Mouse (Mus musculus): ENCODE measurements at regions not wholly inside any gene's neighbourhood (a gene's known extent, or its start where the extent isn't known, plus 50 kb on each side); places are given as distances from the start of the nearest gene placed in this dataset.

- Histone ChIP-seq H3K9me3 (no peaks in the 10 kb centered on the region), H3K36me3 (no peaks in the 10 kb centered on the region), H3K27me3 (ENCODE audit: insufficient read depth, poor library complexity, severe bottlenecking) (peaks cover 29% of the 10 kb centered on the region), H3K27ac (peak overlapping the region; percentile 84), H3K4me1 (replicated peaks) (peaks cover 21% of the 10 kb centered on the region), H3K4me3 (peak overlapping the region; percentile 5)
- peak; percentile 77 for DNase-seq (ENCODE audit: low spot score)
- 20% methylated on average over 20 of the region's 20 CpGs for WGBS
Measured at GRCm38 (mm10) chr12:69501783-69502705, 80.8 kb downstream of the Vcpkmt start.

GRCm38 (mm10) chr12:69501346-69501730 lies 81.5 kb downstream of the Vcpkmt start:
- H3K4me1 ChIP-seq (replicated peaks), result peaks cover 21% of the 10 kb centered on the region
- H3K27me3 ChIP-seq (ENCODE audit: insufficient read depth, poor library complexity, severe bottlenecking), result peaks cover 28% of the 10 kb centered on the region
- WGBS, result 42% methylated on average over 2 of the region's 2 CpGs
- H3K9me3 ChIP-seq, result no peaks in the 10 kb centered on the region
- H3K27ac ChIP-seq, result peak overlapping the region; percentile 84
- DNase-seq (ENCODE audit: low spot score), result no peak
- H3K36me3 ChIP-seq, result no peaks in the 10 kb centered on the region
- H3K4me3 ChIP-seq, result no peak overlapping the region

GRCm38 (mm10) chr12:69500600-69501345 lies 82.1 kb downstream of the Vcpkmt start:
- Histone ChIP-seq H3K27ac (no peak overlapping the region; the same call in 1 of the 2 replicates), H3K36me3 (no peaks in the 10 kb centered on the region), H3K4me3 (no peak overlapping the region), H3K9me3 (no peaks in the 10 kb centered on the region), H3K27me3 (ENCODE audit: insufficient read depth, poor library complexity, severe bottlenecking) (peaks cover 28% of the 10 kb centered on the region), H3K4me1 (replicated peaks) (peaks cover 21% of the 10 kb centered on the region)
- no peak for DNase-seq (ENCODE audit: low spot score)
- WGBS, result 74% methylated on average over 15 of the region's 15 CpGs

- Histone ChIP-seq H3K27ac (no peak overlapping the region), H3K27me3 (ENCODE audit: insufficient read depth, poor library complexity, severe bottlenecking) (peaks cover 7% of the 10 kb centered on the region; the same call in 1 of the 2 replicates), H3K4me3 (no peak overlapping the region), H3K9me3 (no peaks in the 10 kb centered on the region), H3K36me3 (no peaks in the 10 kb centered on the region), H3K4me1 (replicated peaks) (peaks cover 11% of the 10 kb centered on the region)
- DNase-seq (ENCODE audit: low spot score), result no peak
- 84% methylated on average over 7 of the region's 7 CpGs for WGBS
Measured at GRCm38 (mm10) chr12:69497121-69497520, 85.7 kb downstream of the Vcpkmt start.

GRCm38 (mm10) chr12:69496341-69496904 lies 86.4 kb downstream of the Vcpkmt start:
- peaks cover 7% of the 10 kb centered on the region; the same call in 1 of the 2 replicates for H3K27me3 ChIP-seq (ENCODE audit: insufficient read depth, poor library complexity, severe bottlenecking)
- no peak for DNase-seq (ENCODE audit: low spot score)
- WGBS, result 77% methylated on average over 6 of the region's 6 CpGs
- peaks cover 4% of the 10 kb centered on the region for H3K4me1 ChIP-seq (replicated peaks)
- H3K36me3 ChIP-seq, result no peaks in the 10 kb centered on the region
- H3K27ac ChIP-seq, result no peak overlapping the region
- H3K9me3 ChIP-seq, result no peaks in the 10 kb centered on the region
- no peak overlapping the region for H3K4me3 ChIP-seq

GRCm38 (mm10) chr12:69495776-69496175 lies 87.1 kb downstream of the Vcpkmt start:
- no peaks in the 10 kb centered on the region for H3K36me3 ChIP-seq
- no peak overlapping the region for H3K4me3 ChIP-seq
- 88% methylated on average over 5 of the region's 5 CpGs for WGBS
- H3K27ac ChIP-seq, result no peak overlapping the region
- H3K9me3 ChIP-seq, result no peaks in the 10 kb centered on the region
- 0 out of 2 replicates have a peak, but pooled peaks cover 3% of the 10 kb centered on the region for H3K4me1 ChIP-seq (replicated peaks)
- DNase-seq (ENCODE audit: low spot score), result no peak
- peaks cover 5% of the 10 kb centered on the region; the same call in 1 of the 2 replicates for H3K27me3 ChIP-seq (ENCODE audit: insufficient read depth, poor library complexity, severe bottlenecking)

- WGBS, result 91% methylated on average over 8 of the region's 8 CpGs
Measured at GRCm38 (mm10) chr12:69494648-69495047, 88.2 kb downstream of the Vcpkmt start.

GRCm38 (mm10) chr12:69489686-69490085 lies 93.1 kb downstream of the Vcpkmt start:
- WGBS, result 89% methylated on average over 10 of the region's 10 CpGs
- Histone ChIP-seq H3K4me3 (no peak overlapping the region), H3K9me3 (no peaks in the 10 kb centered on the region), H3K4me1 (replicated peaks) (peaks cover 22% of the 10 kb centered on the region), H3K27ac (no peak overlapping the region), H3K36me3 (no peaks in the 10 kb centered on the region), H3K27me3 (ENCODE audit: insufficient read depth, poor library complexity, severe bottlenecking) (peaks cover 14% of the 10 kb centered on the region; the same call in 1 of the 2 replicates)
- no peak for DNase-seq (ENCODE audit: low spot score)

More at GRCm38 (mm10) chr12:69494648-69495047, 88.2 kb downstream of the Vcpkmt start:
- Histone ChIP-seq H3K27me3 (ENCODE audit: insufficient read depth, poor library complexity, severe bottlenecking) (no peaks in the 10 kb centered on the region), H3K4me3 (no peak overlapping the region), H3K36me3 (no peaks in the 10 kb centered on the region), H3K27ac (no peak overlapping the region), H3K4me1 (replicated peaks) (no peaks in the 10 kb centered on the region), H3K9me3 (no peaks in the 10 kb centered on the region)
- DNase-seq (ENCODE audit: low spot score), result no peak

- no peak overlapping the region for H3K4me3 ChIP-seq
- H3K36me3 ChIP-seq, result no peaks in the 10 kb centered on the region
- H3K27me3 ChIP-seq (ENCODE audit: insufficient read depth, poor library complexity, severe bottlenecking), result peaks cover 14% of the 10 kb centered on the region; the same call in 1 of the 2 replicates
- 77% methylated on average over 8 of the region's 8 CpGs for WGBS
- no peaks in the 10 kb centered on the region; the same call in 1 of the 2 replicates for H3K9me3 ChIP-seq
- DNase-seq (ENCODE audit: low spot score), result no peak
- no peak overlapping the region for H3K27ac ChIP-seq
- H3K4me1 ChIP-seq (replicated peaks), result peaks cover 27% of the 10 kb centered on the region
Measured at GRCm38 (mm10) chr12:69486903-69487302, 95.9 kb downstream of the Vcpkmt start.

- Histone ChIP-seq H3K4me3 (peak overlapping the region; percentile 34), H3K4me1 (replicated peaks) (peaks cover 27% of the 10 kb centered on the region), H3K36me3 (no peaks in the 10 kb centered on the region), H3K27ac (peak overlapping the region; percentile 67), H3K9me3 (no peaks in the 10 kb centered on the region; the same call in 1 of the 2 replicates), H3K27me3 (ENCODE audit: insufficient read depth, poor library complexity, severe bottlenecking) (peaks cover 14% of the 10 kb centered on the region; the same call in 1 of the 2 replicates)
- WGBS, result 22% methylated on average over 14 of the region's 14 CpGs
- DNase-seq (ENCODE audit: low spot score), result peak; percentile 63
Measured at GRCm38 (mm10) chr12:69485652-69486651, 96.9 kb downstream of the Vcpkmt start.

- Histone ChIP-seq H3K4me3 (no peak overlapping the region), H3K9me3 (no peaks in the 10 kb centered on the region; the same call in 1 of the 2 replicates), H3K4me1 (replicated peaks) (peaks cover 32% of the 10 kb centered on the region), H3K27me3 (ENCODE audit: insufficient read depth, poor library complexity, severe bottlenecking) (no peaks in the 10 kb centered on the region), H3K27ac (no peak overlapping the region), H3K36me3 (no peaks in the 10 kb centered on the region)
- DNase-seq (ENCODE audit: low spot score), result no peak
- WGBS, result 85% methylated on average over 3 of the region's 3 CpGs
Measured at GRCm38 (mm10) chr12:69481420-69481819, 101.4 kb downstream of the Vcpkmt start.

Measured in hindbrain, embryonic 10.5 days (tissue).